29 mouse cellular contexts compared by ENCODE assay signal in the genomic region with DNA sequence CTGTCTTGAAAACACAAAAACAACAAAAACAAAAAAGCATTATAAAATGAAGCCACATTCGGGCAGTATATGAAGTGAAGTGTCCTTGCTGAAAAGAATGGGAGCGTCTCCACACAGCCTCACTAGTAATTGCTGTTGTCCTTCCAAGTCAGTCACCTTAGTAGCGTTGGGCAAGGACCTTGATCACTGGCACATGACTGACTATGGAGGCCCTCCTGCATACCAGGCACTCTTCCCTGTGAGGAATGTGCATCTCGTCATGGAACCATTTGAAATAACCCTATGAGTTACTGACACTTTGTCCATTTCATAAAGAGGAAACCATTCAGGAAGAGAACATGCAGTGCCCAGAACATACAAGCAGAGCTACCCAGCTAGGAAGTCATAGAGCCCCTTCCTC. TPM values are rescaled to one million over a fixed set of nuclear protein-coding genes. Genes with fewer than 3 reads are reported as not detected.
"Had no signal": no experiment of that assay in that cellular context is flagged by ENCODE, and none has a peak within 500 bp of the region (broad histone marks: within the 10 kb centered on the region; RNA-seq: fewer than 3 reads in every experiment).

No protein-coding gene starts in this region.

- H3K27me3 ChIP-seq: liver, embryonic 13.5 days had no signal

- H3K9ac ChIP-seq: liver, embryonic 13.5 days had no signal

- H3K27ac ChIP-seq: kidney, postnatal 0 days; left cerebral cortex, adult 2 months; liver, embryonic 13.5 days had no signal

- H3K9me3 ChIP-seq: liver, embryonic 13.5 days had no signal

- H3K4me3 ChIP-seq: left cerebral cortex, adult 2 months; liver, embryonic 13.5 days had no signal

- H3K4me2 ChIP-seq: liver, embryonic 13.5 days; midbrain, embryonic 11.5 days had no signal

- DNase-seq: layer of hippocampus, postnatal 36 days; liver, embryonic 13.5 days; lung, adult 2 months; lung, postnatal 14 days; lung, postnatal 4 days; midbrain, embryonic 14.5 days; thymus, adult 2 months; thymus, postnatal 14 days; thymus, postnatal 4 days had no signal

RNA-seq across cellular contexts. Expression of gene Gm11032, which starts 51.9 kb away (rescaled TPM):
- total RNA-seq: layer of hippocampus, adult 8-10 months; layer of hippocampus, postnatal 10 days; layer of hippocampus, postnatal 36 days; left cerebral cortex, adult 2 months; left cerebral cortex, postnatal 10 days; left cerebral cortex, postnatal 36 days; liver, adult 2 months; megakaryocyte progenitor cell, adult 5-6 weeks; megakaryocyte-erythroid progenitor cell, adult 5-6 weeks; midbrain, postnatal 0 days had no signal
- polyA plus RNA-seq: kidney, postnatal 0 days; limb, embryonic 11.5 days; limb, embryonic 14.5 days; liver, adult 2 months; liver, embryonic 13.5 days; liver, embryonic 16.5 days; lung, adult 2 months; lung, embryonic 16.5 days; midbrain, embryonic 11.5 days; midbrain, embryonic 14.5 days; midbrain, postnatal 0 days; neural tube, embryonic 11.5 days; neural tube, embryonic 14.5 days; small intestine, adult 2 months; spleen, adult 2 months; stomach, embryonic 16.5 days; thymus, adult 2 months had no signal
